Mouse (Mus musculus) C2C12 (cell line): ENCODE results near the gene Ogfrl1. TPM values are rescaled to one million over a fixed set of nuclear protein-coding genes. Genes with fewer than 3 reads are reported as not detected.

Source experiments
- H3K27me3 ChIP-seq: one replicate; pipeline ENCODE4 v1.6.1; 2011; ENCODE audit not compliant: control insufficient read depth, insufficient read depth, insufficient read length
- H3K36me3 ChIP-seq: one replicate; pipeline ENCODE4 v1.6.1; 2011; ENCODE audit not compliant: control insufficient read depth, insufficient read depth
- H3K4me3 ChIP-seq: one replicate; pipeline ENCODE4 v1.5.1; 2011; ENCODE audit warnings: mild to moderate bottlenecking, control low read depth; ENCODE audit not compliant: poor library complexity, insufficient read depth, severe bottlenecking
- H3K79me2 ChIP-seq: one replicate; pipeline ENCODE4 v1.6.1; 2011; ENCODE audit not compliant: control insufficient read depth, insufficient read depth
- H3K79me3 ChIP-seq: one replicate; pipeline ENCODE4 v1.6.1; 2011; ENCODE audit warnings: low read depth, control low read depth
- H3ac ChIP-seq: one replicate; pipeline ENCODE3; 2011; ENCODE audit warnings: low read depth; ENCODE audit not compliant: control insufficient read depth, insufficient read length
- CEBPB ChIP-seq: IDR thresholded peaks from one replicate; pipeline ENCODE4 v1.6.1; 2011; ENCODE audit warnings: low read depth, mild to moderate bottlenecking, control low read depth, moderate library complexity
- CTCF ChIP-seq: IDR thresholded peaks from one replicate; pipeline ENCODE4 v1.5.1; 2011; ENCODE audit not compliant: control insufficient read depth, insufficient read depth, insufficient read length
- FOSL1 ChIP-seq: IDR thresholded peaks from one replicate; pipeline ENCODE4 v1.8.0; 2011; ENCODE audit warnings: mild to moderate bottlenecking, low read length; ENCODE audit not compliant: poor library complexity, insufficient read depth, severe bottlenecking
- MAX ChIP-seq: IDR thresholded peaks from one replicate; pipeline ENCODE4 v1.6.1; 2011; ENCODE audit warnings: mild to moderate bottlenecking, control low read depth
- MYOD1 ChIP-seq: IDR thresholded peaks from one replicate; pipeline ENCODE4 v1.6.1; 2011; ENCODE audit warnings: low read depth; ENCODE audit not compliant: control insufficient read depth, insufficient read length
- MYOG ChIP-seq: IDR thresholded peaks from one replicate; pipeline ENCODE4 v1.6.1; 2011; ENCODE audit not compliant: control insufficient read depth, insufficient read length; ENCODE audit errors: extremely low read depth
- USF1 ChIP-seq: IDR thresholded peaks from one replicate; pipeline ENCODE4 v1.6.1; 2011; ENCODE audit warnings: low read depth, mild to moderate bottlenecking, control low read depth, moderate library complexity
- polyA plus RNA-seq: library from polyadenylated mRNA; unstranded; fragments of >200 nt; fragmentation: generic; extraction: Trizol; gene quantifications from one replicate; pipeline ENCODE4 v1.2.1, GENCODE M21; 2012; ENCODE audit warnings: missing spikeins

Gene Ogfrl1
- polyA plus RNA-seq, 1 experiment, result 1.5 TPM

DNA sequence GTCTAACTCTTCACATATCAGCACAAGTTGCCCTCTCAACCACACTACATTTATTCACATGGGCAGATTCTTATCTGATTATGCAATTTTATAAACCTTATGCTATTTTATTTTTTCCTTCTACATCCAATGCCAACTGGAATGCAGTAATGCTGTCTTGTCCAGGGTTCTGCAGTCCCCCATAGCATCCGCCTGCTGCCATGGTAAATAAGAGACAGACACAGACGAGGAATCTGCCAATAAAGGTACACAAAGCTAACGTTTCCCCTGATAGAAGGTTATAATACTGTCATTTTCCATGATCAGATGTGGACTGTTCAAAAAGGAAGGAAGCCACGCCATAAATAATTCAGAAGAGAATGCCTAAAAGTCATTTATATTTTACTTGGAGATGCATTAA lies 54.7 kb downstream of the Ogfrl1 start:
- H3K27me3 ChIP-seq, result no peaks in the 10 kb centered on the region

DNA sequence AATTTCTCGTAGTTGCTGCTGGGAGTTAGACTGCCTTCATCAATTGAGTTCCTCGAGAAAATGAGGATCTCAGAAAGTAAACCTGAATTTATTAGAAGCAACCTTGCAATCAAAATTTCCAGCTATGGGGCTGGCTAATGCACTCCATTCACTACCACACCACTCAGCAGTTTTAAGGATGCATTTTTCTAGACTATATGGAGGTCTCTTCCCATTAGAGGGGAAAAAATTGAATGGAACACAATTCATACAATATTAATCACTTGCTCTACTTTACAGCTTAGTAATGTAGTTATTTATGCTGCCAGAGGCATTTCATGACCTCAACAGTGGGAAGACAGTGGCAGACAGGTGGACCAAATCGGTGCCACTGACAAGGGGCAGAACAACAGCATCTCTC lies 55.3 kb downstream of the Ogfrl1 start:
- Histone ChIP-seq H3K27me3 (no peaks in the 10 kb centered on the region), H3K79me3 (no peaks in the 10 kb centered on the region), H3ac (no peak overlapping the region), H3K4me3 (no peak overlapping the region), H3K36me3 (no peaks in the 10 kb centered on the region), H3K79me2 (no peaks in the 10 kb centered on the region)
- TF ChIP-seq USF1 (no peak), MYOG (no peak), FOSL1 (no peak), CTCF (no peak), MAX (no peak), CEBPB (no peak), MYOD1 (no peak)

More for the DNA sequence above, 54.7 kb downstream of the Ogfrl1 start:
- Histone ChIP-seq H3K79me2 (no peaks in the 10 kb centered on the region), H3K79me3 (no peaks in the 10 kb centered on the region), H3K4me3 (no peak overlapping the region), H3K36me3 (no peaks in the 10 kb centered on the region), H3ac (no peak overlapping the region)
- TF ChIP-seq FOSL1 (no peak), CTCF (no peak), USF1 (no peak), MAX (no peak), MYOD1 (no peak), MYOG (no peak), CEBPB (no peak)

DNA sequence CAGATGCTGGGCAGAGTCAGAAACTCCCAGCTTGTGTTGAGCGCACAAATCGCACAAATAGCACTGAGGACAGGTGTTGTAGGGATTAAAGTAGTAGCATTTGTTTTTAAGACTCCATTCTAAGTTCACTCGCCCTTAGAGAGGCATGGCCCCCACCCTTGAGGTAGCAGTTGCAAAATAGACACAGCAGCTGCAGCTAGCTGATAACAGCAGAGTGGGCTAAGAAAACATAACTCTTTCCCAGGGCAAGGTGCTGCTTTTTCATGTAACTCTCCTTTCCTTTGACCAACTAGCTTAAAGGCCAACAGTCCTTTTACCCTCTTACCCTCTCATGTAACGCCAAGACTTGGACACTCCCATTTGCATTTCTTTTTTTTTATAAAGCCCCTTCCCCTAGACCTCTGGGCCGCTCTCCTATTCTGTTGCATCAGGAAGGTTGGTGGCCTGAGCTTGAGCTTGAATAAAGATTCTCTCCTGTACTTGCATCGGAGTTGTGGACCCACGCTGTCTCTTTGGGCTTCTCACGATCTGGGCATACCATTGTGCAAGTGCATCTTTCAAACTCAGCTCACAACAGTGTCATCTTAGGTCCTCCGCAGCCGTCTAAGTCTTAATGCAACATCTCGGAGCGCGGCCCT lies 61.7 kb downstream of the Ogfrl1 start:
- Histone ChIP-seq H3K4me3 (no peak overlapping the region), H3K36me3 (no peaks in the 10 kb centered on the region), H3K79me2 (no peaks in the 10 kb centered on the region), H3K79me3 (no peaks in the 10 kb centered on the region), H3K27me3 (no peaks in the 10 kb centered on the region), H3ac (no peak overlapping the region)
- TF ChIP-seq MYOD1 (no peak), MYOG (no peak), CTCF (no peak), USF1 (no peak)

DNA sequence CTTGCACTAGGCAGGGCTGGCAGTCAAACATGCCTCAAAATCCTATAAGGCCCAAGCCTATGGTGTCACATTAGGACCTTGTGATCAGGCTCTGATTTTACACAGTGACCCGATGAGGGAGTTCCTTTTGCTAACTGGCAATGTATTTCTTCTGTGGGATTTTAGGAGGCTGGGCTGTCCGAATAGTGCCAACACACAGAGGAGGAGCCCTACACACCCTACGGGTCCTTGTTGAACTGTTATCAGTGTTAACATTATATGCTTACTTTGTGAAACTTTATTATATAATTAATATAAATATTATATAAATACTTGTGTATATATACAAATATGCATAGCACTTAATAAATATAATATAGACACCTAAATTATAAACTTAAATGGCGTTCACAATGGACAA lies 62.5 kb downstream of the Ogfrl1 start:
- Histone ChIP-seq H3K79me2 (no peaks in the 10 kb centered on the region), H3K36me3 (no peaks in the 10 kb centered on the region), H3ac (no peak overlapping the region), H3K79me3 (no peaks in the 10 kb centered on the region), H3K27me3 (no peaks in the 10 kb centered on the region), H3K4me3 (no peak overlapping the region)
- no peak for TF ChIP-seq CEBPB
- no peak for TF ChIP-seq FOSL1
- TF ChIP-seq MYOG, result no peak
- no peak for TF ChIP-seq CTCF

DNA sequence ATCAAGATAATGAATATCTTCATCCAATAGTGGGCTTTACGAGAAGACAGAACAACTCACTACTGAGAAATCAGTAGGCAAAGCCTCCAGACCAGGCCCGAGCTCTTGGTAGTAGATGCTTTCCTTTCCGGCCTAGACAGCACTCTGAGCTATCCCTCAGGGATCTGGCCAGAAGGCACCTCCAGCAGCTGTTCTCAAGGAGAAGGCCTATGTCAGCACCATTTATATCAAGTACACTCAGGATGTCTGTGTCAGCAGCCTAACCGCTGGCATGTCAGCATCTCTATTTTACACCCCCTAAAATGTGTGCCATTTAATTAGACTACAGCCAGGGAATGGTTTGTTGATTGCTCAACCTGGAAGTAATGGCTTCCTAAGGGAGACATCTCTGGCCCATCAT lies 65.4 kb downstream of the Ogfrl1 start:
- H3K27me3 ChIP-seq, result no peaks in the 10 kb centered on the region
- no peaks in the 10 kb centered on the region for H3K79me2 ChIP-seq
- no peak for TF ChIP-seq CEBPB
- no peak for TF ChIP-seq MYOD1
- no peak for TF ChIP-seq USF1
- TF ChIP-seq CTCF, result no peak
- no peak for TF ChIP-seq FOSL1
- no peak for TF ChIP-seq MYOG
- TF ChIP-seq MAX, result no peak
- H3K79me3 ChIP-seq, result no peaks in the 10 kb centered on the region
- H3ac ChIP-seq, result no peak overlapping the region
- no peak overlapping the region for H3K4me3 ChIP-seq
- H3K36me3 ChIP-seq, result no peaks in the 10 kb centered on the region

DNA sequence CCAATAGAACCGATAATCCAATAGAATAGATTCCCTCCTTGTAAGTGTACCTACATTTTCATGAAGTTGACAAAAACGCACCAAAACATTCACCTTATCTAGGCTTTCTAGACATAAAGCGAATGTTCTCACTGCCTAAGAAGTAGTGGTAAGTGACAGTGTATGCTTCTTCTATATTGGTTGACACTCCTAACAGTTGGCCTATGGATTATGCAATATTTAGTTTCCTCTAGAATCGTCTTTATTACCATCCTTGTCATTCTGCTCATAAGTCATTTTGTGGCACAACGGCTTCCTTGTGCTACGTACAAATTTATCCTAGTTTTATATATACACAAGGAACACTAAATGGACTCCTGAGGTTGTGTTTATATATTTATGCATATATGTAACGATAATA lies 72.4 kb downstream of the Ogfrl1 start:
- H3K79me2 ChIP-seq, result no peaks in the 10 kb centered on the region
- TF ChIP-seq USF1 (no peak), MAX (no peak), CTCF (no peak), MYOG (no peak), FOSL1 (no peak), CEBPB (no peak), MYOD1 (no peak)
- no peaks in the 10 kb centered on the region for H3K27me3 ChIP-seq
- H3K4me3 ChIP-seq, result no peak overlapping the region
- no peaks in the 10 kb centered on the region for H3K79me3 ChIP-seq
- no peaks in the 10 kb centered on the region for H3K36me3 ChIP-seq
- no peak overlapping the region for H3ac ChIP-seq
